Mouse (Mus musculus) kidney, embryonic 15.5 days (tissue): ENCODE results near the gene Mid1. TPM values are rescaled to one million over a fixed set of nuclear protein-coding genes. Genes with fewer than 3 reads are reported as not detected.
"Not testable (repeated sequence)": the region's sequence is repeated elsewhere in the genome, so short reads cannot be mapped to it uniquely, and the experiment has no call there.

Experiments
- ATAC-seq: fragments of 200-750 bp; cut with Nextera tagmentation; replicated peaks from 2 replicates; pipeline ENCODE4 v1.8.0; 2017; ENCODE audit warnings: moderate TSS enrichment; ENCODE audit not compliant: low FRiP score
- H3K27ac ChIP-seq: fragments of 300-500 bp; sonication (generic); 2 replicates; pipeline ENCODE4 v1.5.1; 2015; ENCODE audit warnings: mild to moderate bottlenecking, inconsistent platforms
- H3K27me3 ChIP-seq: fragments of 300-500 bp; sonication (generic); 2 replicates; pipeline ENCODE4 v1.6.1; 2015; ENCODE audit warnings: inconsistent platforms
- H3K36me3 ChIP-seq: fragments of 300-500 bp; sonication (generic); 2 replicates; pipeline ENCODE4 v1.6.1; 2015; ENCODE audit warnings: inconsistent platforms
- H3K4me1 ChIP-seq: fragments of 300-500 bp; sonication (generic); 2 replicates; pipeline ENCODE4 v1.6.1; 2015; ENCODE audit warnings: inconsistent platforms
- H3K4me2 ChIP-seq: fragments of 300-500 bp; sonication (generic); 2 replicates; pipeline ENCODE4 v1.6.1; 2015; ENCODE audit warnings: moderate library complexity, mild to moderate bottlenecking, inconsistent platforms
- H3K4me3 ChIP-seq: fragments of 300-500 bp; sonication (generic); replicated peaks from 2 replicates; pipeline ENCODE4 v1.5.1; 2015; ENCODE audit warnings: mild to moderate bottlenecking, inconsistent platforms
- H3K9ac ChIP-seq: fragments of 300-500 bp; sonication (generic); 2 replicates; pipeline ENCODE4 v1.6.1; 2015; ENCODE audit warnings: mild to moderate bottlenecking, inconsistent platforms
- H3K9me3 ChIP-seq: fragments of 300-500 bp; sonication (generic); replicated peaks from 2 replicates; pipeline ENCODE4 v1.6.1; 2016; ENCODE audit warnings: inconsistent platforms
- WGBS: fragments of 180-500 bp; shearing (Covaris S2); methylation state at CpG from one replicate; pipeline ENCODE4 v1.1.7; 2015; ENCODE audit warnings: mixed read lengths; 5-methylcytosine and 5-hydroxymethylcytosine counted together
- polyA plus RNA-seq: library from polyadenylated mRNA; unstranded; fragments of >200 nt; fragmentation: Nextera tagmentation; extraction: Ambion mirVana; gene quantifications from 2 replicates; pipeline ENCODE4 v1.2.1, GENCODE M21; 2015

The Mid1 gene
- polyA plus RNA-seq, 1 experiment from 2014 or later, result 11.4 TPM

- 0 out of 2 replicates have a peak overlapping the region, but pooled peaks have one; percentile 23 for H3K4me2 ChIP-seq
- WGBS, result 47% methylated on average over 6 of the region's 6 CpGs
- H3K4me1 ChIP-seq, H3K27ac ChIP-seq, H3K9ac ChIP-seq, H3K4me3 ChIP-seq, ATAC-seq, H3K36me3 ChIP-seq, H3K27me3 ChIP-seq: not testable (repeated sequence)
- H3K9me3 ChIP-seq, result peaks cover 13% of the 10 kb centered on the region; the same call in 1 of the 2 replicates
These were observed 315.8 kb downstream of the Mid1 start for GRCm38 (mm10) chrX:170000642-170001387.

GRCm38 (mm10) chrX:170001388-170001695 lies 316.3 kb downstream of the Mid1 start:
- Histone ChIP-seq H3K4me2 (0 out of 2 replicates have a peak overlapping the region, but pooled peaks have one; percentile 23), H3K9me3 (peaks cover 13% of the 10 kb centered on the region; the same call in 1 of the 2 replicates)
- not testable (repeated sequence) for H3K27me3 ChIP-seq, H3K4me3 ChIP-seq, H3K9ac ChIP-seq, ATAC-seq, H3K27ac ChIP-seq, H3K36me3 ChIP-seq, H3K4me1 ChIP-seq
- WGBS, result 13% methylated on average over 1 of the region's 12 CpGs

GRCm38 (mm10) chrX:170002510-170003197 lies 317.7 kb downstream of the Mid1 start:
- not testable (repeated sequence) for H3K27ac ChIP-seq, H3K9ac ChIP-seq, H3K4me3 ChIP-seq, H3K4me2 ChIP-seq, H3K4me1 ChIP-seq, H3K36me3 ChIP-seq, H3K27me3 ChIP-seq
- WGBS, result 41% methylated on average over 18 of the region's 18 CpGs
- ATAC-seq, result peak; percentile 45; the same call in 1 of the 2 replicates
- peaks cover 14% of the 10 kb centered on the region; the same call in 1 of the 2 replicates for H3K9me3 ChIP-seq

- H3K4me1 ChIP-seq, H3K4me3 ChIP-seq, H3K9ac ChIP-seq, H3K27ac ChIP-seq, H3K27me3 ChIP-seq, H3K4me2 ChIP-seq, H3K36me3 ChIP-seq, ATAC-seq: not testable (repeated sequence)
- peaks cover 23% of the 10 kb centered on the region; the same call in 1 of the 2 replicates for H3K9me3 ChIP-seq
- WGBS, result 44% methylated on average over 1 of the region's 1 CpGs
These were observed 318.5 kb downstream of the Mid1 start for GRCm38 (mm10) chrX:170003536-170003935.

- not testable (repeated sequence) for H3K36me3 ChIP-seq, H3K4me3 ChIP-seq, ATAC-seq, H3K4me1 ChIP-seq, H3K4me2 ChIP-seq, H3K27ac ChIP-seq, H3K27me3 ChIP-seq, H3K9ac ChIP-seq
- H3K9me3 ChIP-seq, result peaks cover 25% of the 10 kb centered on the region
- WGBS, result 51% methylated on average over 2 of the region's 2 CpGs
These were observed 319.2 kb downstream of the Mid1 start for GRCm38 (mm10) chrX:170004236-170004635.

- not testable (repeated sequence) for H3K4me1 ChIP-seq, H3K4me3 ChIP-seq, H3K27ac ChIP-seq, H3K27me3 ChIP-seq, ATAC-seq, H3K9ac ChIP-seq, H3K36me3 ChIP-seq, H3K4me2 ChIP-seq
- H3K9me3 ChIP-seq, result peaks cover 31% of the 10 kb centered on the region
- 36% methylated on average over 5 of the region's 5 CpGs for WGBS
These were observed 319.8 kb downstream of the Mid1 start for GRCm38 (mm10) chrX:170004793-170005192.

GRCm38 (mm10) chrX:170005194-170005593 lies 320.2 kb downstream of the Mid1 start:
- not testable (repeated sequence) for H3K36me3 ChIP-seq, ATAC-seq, H3K4me3 ChIP-seq, H3K9ac ChIP-seq, H3K4me1 ChIP-seq, H3K27ac ChIP-seq, H3K4me2 ChIP-seq, H3K27me3 ChIP-seq
- 21% methylated on average over 13 of the region's 13 CpGs for WGBS
- peaks cover 31% of the 10 kb centered on the region for H3K9me3 ChIP-seq

- 54% methylated on average over 1 of the region's 1 CpGs for WGBS
- not testable (repeated sequence) for H3K27ac ChIP-seq, H3K4me1 ChIP-seq, ATAC-seq, H3K4me3 ChIP-seq, H3K9ac ChIP-seq, H3K27me3 ChIP-seq, H3K4me2 ChIP-seq
- Histone ChIP-seq H3K36me3 (peaks cover 10% of the 10 kb centered on the region), H3K9me3 (peaks cover 35% of the 10 kb centered on the region)
These were observed 320.8 kb downstream of the Mid1 start for GRCm38 (mm10) chrX:170005695-170006297.

- peaks cover 38% of the 10 kb centered on the region for H3K9me3 ChIP-seq
- H3K27ac ChIP-seq, H3K4me3 ChIP-seq, H3K9ac ChIP-seq, ATAC-seq, H3K4me2 ChIP-seq, H3K4me1 ChIP-seq, H3K27me3 ChIP-seq: not testable (repeated sequence)
- WGBS, result 55% methylated on average over 3 of the region's 3 CpGs
- H3K36me3 ChIP-seq, result peaks cover 16% of the 10 kb centered on the region
These were observed 321.8 kb downstream of the Mid1 start for GRCm38 (mm10) chrX:170006694-170007247.

GRCm38 (mm10) chrX:170007375-170008178 lies 322.6 kb downstream of the Mid1 start:
- H3K27me3 ChIP-seq, H3K9ac ChIP-seq, H3K4me1 ChIP-seq, ATAC-seq, H3K4me2 ChIP-seq, H3K4me3 ChIP-seq: not testable (repeated sequence)
- Histone ChIP-seq H3K36me3 (peaks cover 16% of the 10 kb centered on the region), H3K9me3 (peaks cover 38% of the 10 kb centered on the region), H3K27ac (0 out of 2 replicates have a peak overlapping the region, but pooled peaks have one; percentile 3)
- 57% methylated on average over 2 of the region's 2 CpGs for WGBS

GRCm38 (mm10) chrX:170008179-170008467 lies 323.1 kb downstream of the Mid1 start:
- H3K4me3 ChIP-seq, ATAC-seq, H3K4me2 ChIP-seq, H3K27me3 ChIP-seq, H3K4me1 ChIP-seq, H3K9ac ChIP-seq: not testable (repeated sequence)
- 0 out of 2 replicates have a peak overlapping the region, but pooled peaks have one; percentile 3 for H3K27ac ChIP-seq
- peaks cover 16% of the 10 kb centered on the region for H3K36me3 ChIP-seq
- peaks cover 38% of the 10 kb centered on the region for H3K9me3 ChIP-seq
